Mouse (Mus musculus) heart, adult 2 months (tissue): ENCODE measurements at regions not wholly inside any gene's neighbourhood (a gene's known extent, or its start where the extent isn't known, plus 50 kb on each side); places are given as distances from the start of the nearest gene placed in this dataset.

Experiments
- DNase-seq, 2 experiments: peaks; one replicate each; pipeline ENCODE4 v3.0.0; 2021
- H3K27ac ChIP-seq: fragments of 200-600 bp; 2 replicates; pipeline ENCODE4 v1.8.1; 2022
- H3K27me3 ChIP-seq: fragments of 200-500 bp; 2 replicates; pipeline ENCODE4 v1.6.1; 2012; ENCODE audit warnings: mild to moderate bottlenecking, low read length, inconsistent platforms, mixed read lengths; ENCODE audit not compliant: control insufficient read depth, insufficient read depth
- H3K36me3 ChIP-seq: fragments of 200-500 bp; 2 replicates; pipeline ENCODE4 v1.6.1; 2012; ENCODE audit warnings: low read length, inconsistent platforms; ENCODE audit not compliant: control insufficient read depth, insufficient read depth
- H3K4me1 ChIP-seq: fragments of 200-500 bp; 2 replicates; pipeline ENCODE4 v1.6.1; 2011; ENCODE audit warnings: low read length; ENCODE audit not compliant: control insufficient read depth, insufficient read depth
- H3K4me3 ChIP-seq: fragments of 200-600 bp; 2 replicates; pipeline ENCODE4 v1.8.1; 2022
- H3K79me2 ChIP-seq: fragments of 200-500 bp; replicated peaks from 2 replicates; pipeline ENCODE4 v1.6.1; 2012; ENCODE audit warnings: mild to moderate bottlenecking, inconsistent platforms, low read length, moderate library complexity, mixed read lengths; ENCODE audit not compliant: control insufficient read depth, insufficient read depth
- H3K9ac ChIP-seq: fragments of 200-500 bp; 2 replicates; pipeline ENCODE4 v1.6.1; 2012; ENCODE audit warnings: low read depth, mild to moderate bottlenecking, control low read depth, inconsistent platforms, low read length, mixed read lengths
- CTCF ChIP-seq: fragments of 200-600 bp; IDR thresholded peaks from 2 replicates; pipeline ENCODE4 v1.8.1; 2022; ENCODE audit warnings: antibody characterized with exemption, mild to moderate bottlenecking, moderate library complexity
- EP300 ChIP-seq: fragments of 200-500 bp; IDR thresholded peaks from 2 replicates; pipeline ENCODE4 v1.6.1; 2011; ENCODE audit warnings: low read depth, low read length, control low read depth; ENCODE audit not compliant: insufficient read depth
- POLR2A ChIP-seq: fragments of 200-500 bp; IDR thresholded peaks from 2 replicates; pipeline ENCODE4 v1.6.1; 2011; ENCODE audit warnings: mild to moderate bottlenecking, low read depth, low read length, control low read depth; ENCODE audit not compliant: insufficient read depth
- WGBS: fragments of 180-500 bp; shearing (Covaris S2); methylation state at CpG from one replicate; pipeline ENCODE4 v1.1.7; 2018; 5-methylcytosine and 5-hydroxymethylcytosine counted together
- intact Hi-C: fragments of 180-260 bp; cut with DNase I; formaldehyde crosslinking; loops from one replicate; pipeline ENCODE4 v1.15.1; 2025

GRCm38 (mm10) chr3:83416536-83416935 lies 288.8 kb downstream of the Dchs2 start:
- intact Hi-C loops: loop anchor here (2.0 to 10.0 kb wide), 2 partner anchors 184 to 348 kb away; partner anchors contain the start of gene Sfrp2
- peak; percentile 29 to 33 for DNase-seq
- Histone ChIP-seq H3K27ac (no peak overlapping the region), H3K4me3 (no peak overlapping the region), H3K27me3 (no peaks in the 10 kb centered on the region), H3K36me3 (no peaks in the 10 kb centered on the region), H3K9ac (no peak overlapping the region), H3K4me1 (no peaks in the 10 kb centered on the region), H3K79me2 (no peaks in the 10 kb centered on the region)
- TF ChIP-seq EP300 (no peak), CTCF (peak; percentile 74)

GRCm38 (mm10) chr3:83424267-83424666 lies 296.5 kb downstream of the Dchs2 start:
- no peak for TF ChIP-seq CTCF
- TF ChIP-seq EP300: no peak
- no peak overlapping the region for H3K9ac ChIP-seq
- H3K36me3 ChIP-seq: no peaks in the 10 kb centered on the region
- H3K27ac ChIP-seq: no peak overlapping the region
- H3K4me1 ChIP-seq: no peaks in the 10 kb centered on the region
- intact Hi-C loops: loop anchor here (10.0 kb wide), 1 partner anchor 271 kb away; no protein-coding TSS in a partner anchor
- no peak overlapping the region for H3K4me3 ChIP-seq
- 50% methylated on average over 7 of the region's 7 CpGs for WGBS
- peak; percentile 15 to 26 for DNase-seq
- no peaks in the 10 kb centered on the region for H3K79me2 ChIP-seq
- no peaks in the 10 kb centered on the region for H3K27me3 ChIP-seq

GRCm38 (mm10) chr3:83429376-83429775 lies 301.6 kb downstream of the Dchs2 start:
- H3K4me1 ChIP-seq: no peaks in the 10 kb centered on the region
- TF ChIP-seq CTCF: no peak
- no peak for TF ChIP-seq EP300
- TF ChIP-seq POLR2A: no peak
- WGBS: 72% methylated on average over 3 of the region's 3 CpGs
- no peak overlapping the region for H3K4me3 ChIP-seq
- H3K9ac ChIP-seq: no peak overlapping the region
- H3K27me3 ChIP-seq: no peaks in the 10 kb centered on the region
- H3K79me2 ChIP-seq: no peaks in the 10 kb centered on the region
- intact Hi-C loops: loop anchor here (10.0 kb wide), 1 partner anchor 265 kb away; no protein-coding TSS in a partner anchor
- DNase-seq: no peak
- H3K36me3 ChIP-seq: no peaks in the 10 kb centered on the region
- no peak overlapping the region for H3K27ac ChIP-seq

- intact Hi-C loops: no loop called here
- Histone ChIP-seq H3K27me3 (no peaks in the 10 kb centered on the region), H3K79me2 (no peaks in the 10 kb centered on the region), H3K27ac (peak overlapping the region; percentile 58), H3K4me3 (no peak overlapping the region), H3K4me1 (peaks cover 1% of the 10 kb centered on the region), H3K9ac (no peak overlapping the region), H3K36me3 (peaks cover 4% of the 10 kb centered on the region; the same call in 1 of the 2 replicates)
- TF ChIP-seq EP300 (0 out of 2 replicates have a peak, but pooled peaks have one; percentile 32), POLR2A (no peak)
- DNase-seq: peak; percentile 50 to 76
- WGBS: 17% methylated on average over 7 of the region's 7 CpGs
Measured at GRCm38 (mm10) chr3:83446154-83446667, 318.5 kb downstream of the Dchs2 start.

- no peak for TF ChIP-seq POLR2A
- TF ChIP-seq EP300: 0 out of 2 replicates have a peak, but pooled peaks have one; percentile 48
- intact Hi-C loops: no loop called here
- 19% methylated on average over 2 of the region's 2 CpGs for WGBS
- Histone ChIP-seq H3K4me1 (peaks cover 1% of the 10 kb centered on the region), H3K4me3 (no peak overlapping the region), H3K9ac (no peak overlapping the region), H3K27me3 (no peaks in the 10 kb centered on the region), H3K36me3 (peaks cover 4% of the 10 kb centered on the region; the same call in 1 of the 2 replicates), H3K79me2 (no peaks in the 10 kb centered on the region), H3K27ac (peak overlapping the region; percentile 63)
- peak; percentile 33 to 64 for DNase-seq
Measured at GRCm38 (mm10) chr3:83450662-83451061, 315.5 kb upstream of the Sfrp2 start.

- no peak overlapping the region for H3K4me3 ChIP-seq
- 65% methylated on average over 3 of the region's 3 CpGs for WGBS
- no peaks in the 10 kb centered on the region for H3K79me2 ChIP-seq
- intact Hi-C loops: no loop called here
- no peaks in the 10 kb centered on the region for H3K27me3 ChIP-seq
- peaks cover 4% of the 10 kb centered on the region; the same call in 1 of the 2 replicates for H3K36me3 ChIP-seq
- TF ChIP-seq EP300: no peak
- no peak for TF ChIP-seq POLR2A
- no peak for TF ChIP-seq CTCF
- H3K27ac ChIP-seq: peak overlapping the region; percentile 63
- DNase-seq: peak in 1 of 2 experiments; percentile 36
- no peak overlapping the region for H3K9ac ChIP-seq
- H3K4me1 ChIP-seq: peaks cover 1% of the 10 kb centered on the region
Measured at GRCm38 (mm10) chr3:83451317-83451716, 314.8 kb upstream of the Sfrp2 start.
